Mouse (Mus musculus) A20 (cell line): Measurements from ENCODE around the gene Eef1akmt1.

Source experiments
- DNase-seq: peaks from one replicate; pipeline ENCODE4 v3.0.0-alpha.2; 2011; ENCODE audit warnings: low read depth, low spot score

Gene Eef1akmt1

DNA sequence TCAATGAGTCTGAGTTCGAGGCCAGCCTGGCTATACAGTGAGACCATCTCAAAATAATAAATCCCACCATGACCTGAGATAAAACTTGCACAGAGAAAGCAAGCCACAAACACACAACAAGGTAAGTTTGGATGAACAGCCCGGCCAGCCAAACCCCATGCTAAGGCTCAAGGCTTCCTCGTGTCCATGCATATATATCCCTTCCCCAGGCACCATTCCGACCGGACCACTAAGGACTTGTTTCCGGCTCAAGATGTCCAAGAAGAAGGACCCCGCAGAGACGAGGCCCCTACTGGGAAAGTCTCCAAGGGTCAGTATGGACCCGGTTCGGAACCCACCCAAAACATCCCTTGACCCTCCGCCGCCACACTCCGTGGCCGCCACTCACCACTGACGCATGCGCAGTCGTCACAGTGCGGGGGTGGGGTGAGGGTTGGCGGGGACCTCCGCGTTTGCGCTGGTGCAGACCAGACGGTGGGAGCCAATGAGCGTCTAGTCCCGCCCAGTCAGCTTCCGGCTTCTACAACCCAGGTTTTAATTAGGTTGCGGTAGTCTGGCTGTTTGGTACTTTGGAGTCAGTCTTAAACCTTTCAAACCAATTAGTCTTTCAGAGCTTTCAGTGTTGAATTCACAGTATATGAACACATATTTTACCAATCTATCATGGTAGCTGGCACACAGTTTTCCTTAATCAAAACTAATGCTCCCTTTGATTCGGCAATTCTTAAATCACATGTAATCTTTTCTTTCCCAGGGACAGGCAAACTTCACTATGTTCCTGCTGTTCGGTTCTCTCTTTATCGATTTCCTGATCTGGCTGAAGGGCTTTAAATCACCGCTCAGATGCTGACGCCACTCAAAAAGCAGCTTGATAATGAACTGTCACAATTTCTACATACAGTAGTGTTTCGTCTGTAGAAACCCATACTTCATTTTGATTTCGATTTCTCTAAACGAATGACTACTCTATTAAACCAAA lies at the start of gene Eef1akmt1:
TSS of gene Eef1akmt1 (minus strand) at position 458 of the 979 bp plus-strand sequence.
- peak; percentile 95 for DNase-seq

DNA sequence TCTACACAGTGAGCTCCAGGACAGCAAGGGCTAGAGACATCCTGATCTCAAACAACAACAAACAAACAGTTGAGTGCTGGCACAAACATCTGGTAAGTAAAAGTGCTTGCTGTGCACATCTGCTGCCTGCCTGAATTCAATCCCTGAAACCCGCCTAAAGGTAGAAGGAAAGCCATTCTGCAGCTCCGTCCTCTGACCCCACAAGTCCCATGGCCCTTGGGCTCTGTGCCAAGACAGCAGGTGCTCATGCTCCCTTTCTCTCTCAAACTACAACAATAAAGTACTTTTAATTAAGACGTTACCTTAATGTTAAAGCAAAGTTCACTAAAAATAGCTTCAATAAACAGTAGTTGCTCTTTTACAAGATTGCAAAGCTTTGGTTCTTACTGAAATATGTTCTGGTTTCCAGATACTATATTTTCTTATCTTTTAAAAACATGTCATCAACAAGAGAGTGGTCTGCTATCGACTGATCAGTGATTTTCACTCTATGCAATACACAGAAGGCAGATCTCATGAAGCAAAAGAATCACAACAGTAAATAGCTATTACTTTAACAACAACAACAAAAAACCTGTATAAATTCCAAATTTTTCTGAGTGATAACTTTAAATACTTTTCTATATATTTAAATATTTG lies 49.3 kb upstream of the Eef1akmt1 start:
- DNase-seq, result no peak

DNA sequence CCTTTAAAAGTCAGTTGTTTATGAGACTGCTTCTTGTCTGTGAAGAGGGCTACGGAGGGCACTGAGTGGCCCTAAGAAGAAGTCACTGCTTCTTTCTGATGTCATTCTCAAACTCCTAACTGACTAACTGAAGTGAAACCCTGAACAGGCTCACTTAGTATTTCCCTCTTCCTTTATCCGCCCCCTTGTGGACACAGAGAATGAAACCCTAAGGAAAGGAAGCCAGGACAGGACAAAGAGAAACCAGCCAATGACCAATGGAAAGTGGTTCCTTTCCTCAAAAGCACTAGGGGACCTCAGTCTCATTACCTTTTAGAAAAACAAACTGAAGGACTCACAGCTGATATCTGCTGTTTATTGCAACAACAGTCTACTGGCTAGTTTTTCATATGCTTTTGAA lies 48.1 kb upstream of the Eef1akmt1 start:
- DNase-seq, result peak; percentile 62

DNA sequence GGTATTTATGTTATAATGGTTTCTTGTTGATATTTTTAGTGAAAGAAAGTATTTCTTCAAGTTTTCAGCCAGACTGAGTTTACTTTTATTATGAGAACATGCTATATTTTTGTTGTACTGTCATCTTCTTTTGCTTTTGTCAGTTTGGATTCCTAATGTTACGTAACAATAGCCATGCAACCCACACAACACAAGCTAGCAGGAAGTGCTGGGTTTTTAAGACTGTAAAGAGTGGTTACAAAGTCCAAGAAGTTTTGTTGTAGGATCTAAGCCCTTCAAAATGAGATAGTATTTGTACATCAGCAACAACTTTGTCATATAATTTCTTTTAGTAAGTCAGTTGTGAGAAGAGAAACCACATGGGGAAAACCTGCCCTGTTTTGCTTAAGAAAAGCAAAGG lies 46.3 kb upstream of the Eef1akmt1 start:
- DNase-seq, result peak; percentile 23

DNA sequence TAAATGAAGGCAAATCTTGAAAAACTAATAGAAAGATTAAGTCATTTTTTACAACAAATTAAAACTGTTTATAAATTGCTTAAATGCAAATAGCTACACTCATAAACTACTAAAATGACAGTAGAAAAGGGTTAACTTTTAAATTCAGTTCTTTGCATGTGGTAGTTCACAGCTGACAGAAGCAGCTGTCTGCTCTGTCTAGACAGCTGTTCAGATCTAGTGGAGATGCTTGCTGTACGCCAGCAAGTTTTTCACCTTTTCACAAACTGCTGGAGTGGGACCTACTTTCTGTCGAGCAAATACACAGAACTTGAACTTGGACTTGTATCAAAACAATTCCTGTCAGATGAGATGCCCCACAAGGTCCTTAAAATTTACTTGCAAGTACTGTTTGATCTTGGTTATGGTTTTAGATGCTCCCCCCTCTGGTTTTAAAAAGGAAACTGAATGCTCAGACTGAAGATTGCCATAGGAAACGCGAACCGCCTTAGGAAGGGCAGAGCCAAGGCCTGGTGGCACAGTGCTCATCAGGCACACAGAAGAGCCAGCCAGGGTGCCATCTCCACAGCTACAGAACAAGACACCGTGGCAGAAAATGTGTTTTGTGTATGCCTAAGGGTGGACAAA lies 45.0 kb upstream of the Eef1akmt1 start:
- DNase-seq, result no peak

DNA sequence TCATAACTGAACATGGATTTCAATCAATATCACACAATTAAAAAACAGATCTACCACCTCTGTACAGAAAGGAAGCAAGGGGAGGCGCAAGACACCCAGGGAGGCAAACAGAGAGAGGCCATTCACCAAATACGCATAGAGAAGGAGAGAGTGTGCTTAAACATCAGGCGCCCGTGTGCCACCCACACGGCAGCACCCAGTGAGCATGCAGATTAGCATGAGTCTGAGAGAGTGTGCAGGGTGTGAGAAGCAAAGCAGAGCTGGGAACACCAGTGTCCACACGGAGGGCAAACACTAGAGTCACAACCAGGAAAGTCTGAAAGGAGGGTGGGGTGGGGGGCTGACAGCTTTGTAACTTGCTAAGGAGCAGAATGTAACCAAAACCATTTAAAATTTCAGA lies 44.4 kb upstream of the Eef1akmt1 start:
- no peak for DNase-seq

DNA sequence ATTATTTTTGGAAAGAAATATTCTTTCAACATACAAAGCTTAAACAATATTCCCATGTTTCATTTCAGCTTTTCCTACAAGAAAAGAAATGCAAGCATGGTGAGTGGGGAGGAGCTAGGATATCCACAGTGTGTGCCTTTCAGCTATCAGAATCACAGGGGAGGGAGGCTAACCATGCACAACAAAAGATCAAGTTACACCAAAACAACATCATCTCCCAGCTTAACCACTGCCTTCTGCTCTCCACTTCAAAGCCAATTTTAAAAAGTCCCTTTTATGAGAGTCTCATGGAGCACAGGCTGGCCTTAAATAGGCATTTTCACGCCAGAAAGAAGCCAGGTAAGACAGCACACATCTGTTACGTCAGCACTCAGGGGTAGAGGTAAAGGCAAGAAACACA lies 39.6 kb upstream of the Eef1akmt1 start:
- no peak for DNase-seq

DNA sequence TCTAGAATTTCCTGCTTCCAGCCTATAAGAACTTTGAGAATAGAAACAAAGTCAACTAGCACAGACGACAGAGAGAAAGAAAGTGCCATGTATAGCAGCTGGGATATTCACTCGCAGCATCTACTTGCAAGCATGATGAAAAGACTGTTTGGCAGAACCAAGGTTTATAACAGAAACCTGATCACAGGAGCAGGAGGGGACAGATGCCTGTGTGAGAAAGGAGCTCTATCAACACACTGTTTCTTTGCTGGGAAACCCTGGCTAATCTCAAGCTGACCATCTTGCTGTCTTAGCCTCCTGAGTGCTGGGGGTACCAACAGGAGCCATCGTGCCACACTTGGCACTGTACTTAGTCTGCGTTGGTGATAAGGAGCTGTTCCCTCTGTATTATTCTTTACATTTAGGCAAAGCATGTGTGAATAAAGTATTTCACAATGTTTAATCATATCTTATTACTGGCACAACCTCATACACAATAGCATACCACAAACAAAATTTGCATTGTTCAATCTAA lies 38.5 kb upstream of the Eef1akmt1 start:
- no peak for DNase-seq

DNA sequence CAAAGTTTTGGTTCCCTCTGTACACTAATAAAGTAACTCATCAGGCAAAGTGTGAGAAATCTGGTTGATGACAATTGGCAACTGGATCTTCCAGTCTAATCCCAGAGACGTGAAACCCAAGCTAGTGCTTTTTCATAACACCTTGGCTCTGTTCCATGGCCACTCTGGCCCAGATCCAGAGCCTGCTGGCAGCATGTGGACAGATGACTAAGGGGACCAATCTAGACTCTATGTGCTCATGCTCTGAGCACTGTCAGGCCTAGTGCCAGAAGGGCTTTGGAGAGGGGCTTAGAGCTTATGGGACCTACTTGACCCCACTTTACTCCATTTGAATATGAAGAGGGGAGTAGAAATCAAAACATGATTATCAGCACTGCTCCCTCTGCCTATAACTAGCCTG lies 36.1 kb upstream of the Eef1akmt1 start:
- DNase-seq, result no peak

DNA sequence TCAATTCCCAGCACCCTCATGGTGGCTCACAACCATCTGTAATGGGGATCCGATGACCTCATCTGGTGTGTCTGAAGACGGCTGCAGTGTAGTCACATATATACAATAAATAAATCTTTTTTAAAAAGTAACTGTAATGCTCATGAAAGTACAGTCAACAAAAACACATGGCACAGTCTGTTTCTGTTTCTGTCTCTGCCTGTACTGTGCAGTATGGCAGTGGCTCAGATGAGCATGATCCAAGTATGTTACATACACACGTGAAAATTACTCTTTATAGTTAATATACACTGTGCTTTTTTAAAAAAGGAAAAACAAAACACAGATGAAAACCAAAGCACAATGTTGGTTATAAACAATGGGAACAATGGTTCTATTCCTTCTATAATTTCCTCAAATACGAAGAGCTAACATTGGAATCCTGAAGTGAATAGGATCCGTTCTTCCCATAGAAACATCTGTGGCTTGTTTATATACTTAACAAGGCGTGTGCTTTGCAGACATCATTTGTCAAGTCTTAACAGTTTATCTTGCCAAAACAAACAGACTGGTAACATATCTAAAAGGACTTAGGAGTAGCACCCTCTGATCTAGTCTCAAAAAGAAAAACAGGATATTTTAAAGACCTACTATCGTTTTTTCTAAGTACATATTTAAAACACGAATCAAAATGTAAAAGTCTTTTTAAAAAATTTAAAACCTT lies 35.4 kb upstream of the Eef1akmt1 start:
- DNase-seq, result no peak

DNA sequence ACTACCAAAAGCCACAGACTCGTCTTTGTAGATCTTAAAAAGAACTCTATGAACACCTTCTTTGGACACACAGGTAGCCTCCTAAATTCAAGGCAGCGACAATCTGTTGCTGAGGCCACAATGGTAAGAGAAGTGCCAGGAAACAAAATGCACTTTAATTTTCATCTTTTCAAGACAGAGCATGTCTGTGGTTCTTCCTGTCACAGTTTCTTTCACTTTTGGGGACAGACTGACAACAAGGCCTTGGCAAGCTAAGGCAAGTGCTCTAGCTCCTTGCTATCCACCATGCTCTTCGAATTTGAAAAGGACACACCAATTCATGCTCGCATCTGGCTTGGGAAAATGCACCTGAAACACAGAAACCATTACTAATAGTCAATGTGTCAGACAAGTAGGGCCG lies 21.9 kb upstream of the Eef1akmt1 start:
- no peak for DNase-seq

DNA sequence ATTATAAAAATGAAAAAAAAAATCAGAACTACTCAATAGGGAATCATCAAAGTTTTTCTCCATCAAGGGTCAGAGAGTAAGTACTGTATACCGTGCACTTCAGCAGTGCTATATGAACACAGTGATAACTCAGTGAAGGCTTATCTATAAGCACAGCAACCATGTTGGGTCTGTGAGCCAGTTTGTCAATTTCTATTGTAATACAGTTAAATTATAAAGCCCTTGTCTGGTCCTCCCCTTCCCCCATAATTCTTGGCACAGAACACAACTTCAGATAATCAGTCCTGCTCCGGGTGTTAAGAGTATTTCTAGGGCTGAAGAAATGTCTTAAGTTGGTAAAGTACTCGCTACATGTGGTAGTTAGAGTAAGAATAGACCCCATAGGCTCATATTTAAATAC lies 20.4 kb upstream of the Eef1akmt1 start:
- DNase-seq, result no peak

DNA sequence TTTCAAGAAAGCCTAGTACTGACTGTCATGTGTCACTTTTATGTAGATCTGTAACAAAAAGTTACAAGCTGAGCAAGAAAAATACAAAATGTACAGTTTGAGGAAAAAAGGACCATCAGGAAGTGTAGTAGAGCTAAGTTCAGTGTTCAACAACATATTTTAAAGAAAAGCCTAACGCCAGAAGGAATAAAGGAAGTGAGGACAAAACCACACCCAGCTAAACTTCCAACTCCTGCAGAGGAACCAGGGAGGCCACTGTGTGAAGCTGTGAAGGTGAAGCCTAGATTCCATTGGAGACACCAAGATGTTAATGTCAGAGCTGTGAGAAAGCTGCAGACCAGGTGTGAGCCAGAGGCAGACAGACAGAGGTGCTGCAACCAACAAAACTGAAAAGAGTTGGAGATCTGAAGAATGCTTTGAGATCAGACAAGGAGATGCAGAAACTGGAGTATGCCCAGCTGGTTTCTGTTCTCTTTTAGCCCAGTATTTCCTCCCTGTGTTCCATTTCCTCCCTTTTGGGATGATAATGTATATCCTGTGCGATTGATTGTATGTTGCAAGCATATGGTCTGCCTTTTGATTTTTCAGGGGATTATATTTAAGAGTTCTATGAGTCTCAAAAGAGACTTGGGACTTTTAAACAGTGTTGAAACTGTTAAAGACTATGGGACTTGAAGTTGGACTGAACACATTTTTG lies 5.1 kb upstream of the Eef1akmt1 start:
- DNase-seq, result no peak

DNA sequence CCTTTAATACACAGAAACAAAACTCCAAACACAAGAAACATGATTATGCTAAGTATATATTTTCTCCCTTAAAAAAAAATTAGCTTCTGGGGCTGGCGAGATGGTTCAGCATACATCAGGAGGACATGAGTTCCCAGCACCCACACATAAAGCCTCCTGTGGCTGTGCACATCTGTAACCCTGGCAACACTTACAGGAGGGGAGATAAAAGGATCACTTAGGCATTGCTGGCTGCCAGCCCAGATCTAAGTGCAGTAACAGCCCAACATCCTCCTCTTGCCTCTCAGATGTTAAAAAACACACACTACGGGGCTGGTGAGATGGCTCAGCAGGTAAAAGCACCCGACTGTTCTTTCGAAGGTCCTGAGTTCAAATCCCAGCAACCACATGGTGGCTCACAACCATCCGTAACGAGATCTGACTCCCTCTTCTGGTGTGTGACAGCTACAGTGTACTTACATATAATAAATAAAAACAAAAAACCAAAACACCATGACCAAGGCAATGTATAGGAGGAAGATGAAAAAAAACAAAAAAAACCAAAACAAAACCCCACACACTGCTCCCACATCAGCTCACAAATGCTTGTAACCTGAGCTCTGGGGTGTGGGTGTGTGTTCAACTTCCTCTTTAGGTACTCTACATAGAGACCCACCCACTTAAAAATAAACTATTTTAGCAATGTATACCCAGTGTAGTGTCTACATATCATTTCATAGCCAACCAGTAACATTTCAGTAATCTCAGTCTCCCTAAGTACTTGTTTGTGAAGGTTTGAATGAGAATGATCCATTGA lies 3.6 kb upstream of the Eef1akmt1 start:
- peak; percentile 18 for DNase-seq

DNA sequence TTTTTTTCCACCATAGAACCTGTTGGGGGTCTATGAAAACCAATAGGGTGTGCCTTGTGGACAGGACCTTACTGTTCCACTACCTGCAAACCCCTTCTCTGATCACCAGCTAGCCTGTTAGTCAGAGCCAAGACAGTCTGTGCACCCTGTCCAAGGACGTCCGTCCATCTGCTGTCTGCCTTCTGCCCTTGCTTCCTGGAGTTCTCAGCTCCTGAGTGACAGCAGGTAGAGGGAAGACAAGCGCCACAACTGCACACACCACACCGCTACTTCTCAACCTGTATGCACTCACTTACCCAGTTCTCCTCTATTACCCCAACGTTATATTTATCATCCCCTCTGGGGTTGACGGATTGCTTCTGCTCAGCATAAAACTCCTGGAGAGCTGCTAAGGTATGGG lies 5.8 kb downstream of the Eef1akmt1 start:
- DNase-seq, result no peak

DNA sequence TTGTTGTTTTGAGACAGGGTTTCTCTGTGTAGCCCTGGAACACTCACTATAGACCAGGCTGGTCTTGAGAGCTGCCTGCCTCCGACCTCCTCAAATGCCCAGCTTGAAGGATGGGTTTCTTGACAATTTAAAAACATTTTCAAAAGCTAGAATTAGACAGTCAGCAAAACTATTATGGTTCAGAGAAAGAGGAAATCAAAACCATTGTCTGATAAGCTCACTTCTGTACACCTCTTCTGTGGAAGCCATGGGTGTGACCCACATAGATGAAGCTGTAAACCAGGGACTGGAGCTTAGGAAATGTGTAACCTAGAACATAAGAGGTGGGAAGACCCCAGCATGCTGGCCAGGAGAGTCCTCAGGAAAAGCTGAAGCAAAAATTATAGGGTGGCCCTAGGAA lies 14.5 kb downstream of the Eef1akmt1 start:
- no peak for DNase-seq

DNA sequence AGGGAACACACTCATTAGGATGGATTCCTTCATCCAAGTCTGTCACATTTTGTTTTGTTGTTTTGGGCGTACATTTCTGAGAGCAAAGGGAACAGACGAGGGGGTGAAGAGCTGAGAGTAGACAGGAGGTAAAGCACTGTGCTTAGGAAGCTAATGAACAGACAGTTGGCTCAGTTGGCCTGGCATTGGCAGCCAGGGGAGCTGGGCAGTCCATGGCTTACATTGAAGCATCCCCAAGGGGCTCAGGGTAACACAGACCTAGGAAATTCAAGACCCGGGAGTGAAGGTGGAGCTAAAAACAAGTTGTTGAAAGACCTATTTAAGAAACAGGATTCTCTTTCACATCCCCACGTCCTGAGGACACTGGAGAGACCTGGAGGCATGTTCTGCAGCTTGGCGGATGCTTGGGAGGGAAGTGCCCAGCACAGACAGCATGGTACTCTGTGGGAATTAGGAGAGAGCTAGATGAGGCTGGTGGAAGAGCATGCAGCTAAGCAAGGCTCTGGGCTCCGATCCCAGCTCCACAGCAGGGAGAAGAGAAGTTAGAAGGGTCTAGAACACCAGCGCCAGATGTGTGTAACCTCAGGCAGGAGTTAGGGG lies 15.8 kb downstream of the Eef1akmt1 start:
- DNase-seq, result no peak

DNA sequence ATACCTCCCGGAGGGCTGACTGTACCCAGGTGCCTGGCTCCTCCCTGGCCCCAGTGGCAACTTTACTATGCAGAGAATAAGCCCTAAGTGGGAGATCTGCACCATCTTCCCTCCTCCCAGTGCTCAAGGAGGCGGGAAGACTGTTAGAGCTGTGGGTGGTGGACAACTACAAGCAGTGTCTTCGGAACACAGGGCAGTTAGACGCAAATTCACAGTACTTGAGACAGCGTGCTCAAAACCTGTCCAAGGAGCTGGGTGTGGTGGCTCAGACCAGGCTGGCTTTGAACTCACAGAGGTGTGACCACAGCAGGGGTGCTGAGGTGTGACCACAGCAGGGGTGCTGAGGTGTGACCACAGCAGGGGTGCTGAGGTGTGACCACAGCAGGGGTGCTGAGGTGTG lies 17.0 kb downstream of the Eef1akmt1 start:
- peak; percentile 66 for DNase-seq

DNA sequence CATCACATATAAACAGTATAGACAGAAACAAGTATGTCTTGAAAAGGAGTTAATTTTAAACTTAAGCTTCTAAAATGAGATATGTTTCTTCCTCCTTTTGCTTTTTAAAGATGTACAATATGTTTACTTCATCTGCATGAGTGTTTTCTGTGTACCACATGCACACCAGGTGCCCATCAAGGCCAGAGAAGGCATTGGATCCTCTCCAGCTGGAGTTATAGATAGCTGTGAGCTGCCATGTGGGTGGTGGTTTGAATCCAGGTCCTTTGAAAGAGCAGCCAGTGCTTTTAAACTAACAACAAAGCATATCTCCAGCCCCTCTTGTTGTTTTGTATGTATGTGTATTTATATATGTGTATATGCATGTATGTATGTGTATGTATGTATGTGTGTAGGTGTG lies 18.5 kb downstream of the Eef1akmt1 start:
- DNase-seq, result peak; percentile 51

DNA sequence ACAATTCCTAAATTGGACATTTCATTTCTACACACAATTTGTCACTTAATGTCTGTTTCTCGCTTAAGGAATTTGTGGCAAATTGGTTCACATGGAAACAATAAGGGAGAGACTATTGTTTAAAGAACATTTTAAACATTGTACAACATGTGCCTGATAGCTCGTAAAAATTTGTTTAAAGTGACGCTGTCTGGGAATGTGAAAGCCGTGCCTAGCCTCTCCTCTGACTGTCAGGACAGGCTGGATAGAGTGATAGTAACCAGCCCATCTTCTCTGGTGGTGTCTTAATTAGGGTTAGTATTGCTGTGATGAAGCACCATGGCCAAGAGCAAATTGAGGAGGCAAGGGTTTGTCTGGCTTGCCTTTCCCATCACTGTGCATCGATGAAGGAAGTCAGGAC lies 24.4 kb downstream of the Eef1akmt1 start:
- DNase-seq, result no peak
